Mouse (Mus musculus): ENCODE data around the gene Dip2c.

DNA sequence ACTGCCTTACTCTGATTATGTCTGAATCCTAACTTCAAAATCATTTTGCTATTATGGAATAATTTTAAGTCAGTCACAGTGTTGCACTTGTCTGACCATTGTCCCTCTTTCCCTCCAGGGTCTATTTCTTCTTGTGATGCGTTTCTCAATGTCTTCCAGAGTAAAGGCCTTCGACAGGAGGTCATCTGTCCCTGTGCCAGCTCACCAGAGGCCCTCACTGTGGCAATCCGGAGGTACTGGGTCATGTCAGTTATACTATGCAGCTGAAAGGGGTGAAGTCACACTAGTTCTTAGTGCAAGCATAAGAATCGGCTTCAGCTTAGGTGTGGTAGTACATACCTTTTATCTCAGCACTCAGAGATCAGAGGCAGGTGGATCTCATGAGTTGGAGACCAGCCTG lies 300.4 kb downstream of the Dip2c start:
- TF ChIP-seq POLR2A (IDR thresholded peaks at IDR 0.05; ENCODE audit: borderline replicate concordance, control insufficient read depth, low read depth, low read length): no peak
- no peak for TF ChIP-seq CTCF (IDR thresholded peaks at IDR 0.05; ENCODE audit: control insufficient read depth, insufficient read depth, low read length)
